Mouse (Mus musculus) CH12.LX (cell line): ENCODE measurements around the gene Nlrc5. TPM values are rescaled to one million over a fixed set of nuclear protein-coding genes. Genes with fewer than 3 reads are reported as not detected.
A peak's percentile ranks its signal among the peaks of the same experiment; 100 is the strongest.

Source experiments
- DNase-seq: peaks from one replicate; pipeline ENCODE4 v3.0.0-alpha.2; 2013; ENCODE audit errors: extremely low read depth
- H3K27ac ChIP-seq: 2 replicates; pipeline ENCODE4 v1.5.1; 2012; ENCODE audit warnings: low read depth, mild to moderate bottlenecking, control low read depth, moderate library complexity; ENCODE audit not compliant: insufficient read depth
- H3K27me3 ChIP-seq: replicated peaks from 2 replicates; pipeline ENCODE3; 2012; ENCODE audit warnings: inconsistent platforms
- H3K36me3 ChIP-seq, 2 experiments: replicated peaks in 1 of 2; 2 replicates each; pipeline versions ENCODE3 to v1.6.1; 2012; ENCODE audit warnings: inconsistent platforms in 1 of 2, low read length in 1 of 2, mild to moderate bottlenecking in 1 of 2, mixed read lengths in 1 of 2, moderate library complexity in 1 of 2; ENCODE audit not compliant: control insufficient read depth in 1 of 2, insufficient read depth in 1 of 2
- H3K4me1 ChIP-seq, 2 experiments: 2 replicates each; pipeline ENCODE4 v1.6.1; 2012; ENCODE audit warnings: inconsistent platforms in 1 of 2, moderate library complexity in 1 of 2; ENCODE audit not compliant: insufficient read depth in 2 of 2, control insufficient read depth in 1 of 2
- H3K4me2 ChIP-seq: 2 replicates; pipeline ENCODE4 v1.6.1; 2012; ENCODE audit warnings: low read depth, mild to moderate bottlenecking, control low read depth; ENCODE audit not compliant: poor library complexity, insufficient read depth, severe bottlenecking
- H3K4me3 ChIP-seq, 3 experiments: fragments of 150-350 bp in 1 of 3; sonication (generic) in 1 of 3; replicated peaks in 1 of 3; 2 replicates each; pipeline versions ENCODE3 to v1.5.1; 2011 to 2012; ENCODE audit warnings: low read depth in 2 of 3, low read length in 2 of 3, mild to moderate bottlenecking in 2 of 3, moderate library complexity in 2 of 3, control low read depth in 1 of 3, improper control_type of control experiment in 1 of 3, inconsistent platforms in 1 of 3, mixed read lengths in 1 of 3; ENCODE audit not compliant: poor library complexity in 1 of 3
- H3K79me2 ChIP-seq: replicated peaks from 2 replicates; pipeline ENCODE4 v1.6.1; 2012; ENCODE audit warnings: mild to moderate bottlenecking, moderate library complexity; ENCODE audit not compliant: control insufficient read depth, poor library complexity, insufficient read depth, severe bottlenecking; ENCODE audit errors: extremely low read depth
- H3K9ac ChIP-seq: 2 replicates; pipeline ENCODE4 v1.6.1; 2012; ENCODE audit warnings: low read depth, mild to moderate bottlenecking, control low read depth, moderate library complexity; ENCODE audit not compliant: insufficient read depth
- H3K9me3 ChIP-seq: replicated peaks from 2 replicates; pipeline ENCODE3; 2012; ENCODE audit warnings: low read length, inconsistent platforms, mixed read lengths
- BHLHE40 ChIP-seq: IDR thresholded peaks from 2 replicates; pipeline ENCODE4 v1.6.1; 2011; ENCODE audit warnings: mild to moderate bottlenecking, low read depth, low read length, improper control_type of control experiment
- CHD1 ChIP-seq: IDR thresholded peaks from 2 replicates; pipeline ENCODE4 v1.6.1; 2012; ENCODE audit warnings: low read depth, low read length, improper control_type of control experiment, inconsistent platforms
- E2F4 ChIP-seq: IDR thresholded peaks from 2 replicates; pipeline ENCODE4 v1.6.1; 2011; ENCODE audit warnings: low read depth, low read length, improper control_type of control experiment; ENCODE audit not compliant: insufficient replicate concordance
- ELF1 ChIP-seq: IDR thresholded peaks from 2 replicates; pipeline ENCODE4 v1.6.1; 2014; ENCODE audit warnings: low read depth, mild to moderate bottlenecking, inconsistent platforms, low read length, improper control_type of control experiment
- EP300 ChIP-seq: IDR thresholded peaks from 2 replicates; pipeline ENCODE4 v1.6.1; 2011; ENCODE audit warnings: low read length, improper control_type of control experiment
- ETS1 ChIP-seq: conservative IDR thresholded peaks from 2 replicates; pipeline ENCODE4 v1.6.1; 2012; ENCODE audit warnings: low read depth, mild to moderate bottlenecking, inconsistent platforms, low read length, improper control_type of control experiment, moderate library complexity
- IRF4 ChIP-seq: IDR thresholded peaks from 2 replicates; pipeline ENCODE4 v1.6.1; 2014; ENCODE audit warnings: low read depth, mild to moderate bottlenecking, inconsistent platforms, low read length, improper control_type of control experiment
- JUN ChIP-seq: IDR thresholded peaks from 2 replicates; pipeline ENCODE4 v1.6.1; 2011; ENCODE audit warnings: low read depth, mild to moderate bottlenecking, low read length, improper control_type of control experiment, moderate library complexity; ENCODE audit not compliant: insufficient read depth
- JUND ChIP-seq: conservative IDR thresholded peaks from 2 replicates; pipeline ENCODE4 v1.6.1; 2011; ENCODE audit warnings: low read depth, low read length, improper control_type of control experiment
- KAT2A ChIP-seq: IDR thresholded peaks from 2 replicates; pipeline ENCODE4 v1.6.1; 2012; ENCODE audit warnings: low read length, improper control_type of control experiment, inconsistent platforms; ENCODE audit not compliant: insufficient replicate concordance
- MAFK ChIP-seq: IDR thresholded peaks from 2 replicates; pipeline ENCODE4 v1.6.1; 2011; ENCODE audit warnings: low read length, improper control_type of control experiment; ENCODE audit not compliant: insufficient replicate concordance
- MAX ChIP-seq: IDR thresholded peaks from 2 replicates; pipeline ENCODE4 v1.6.1; 2011; ENCODE audit warnings: low read length, improper control_type of control experiment
- MXI1 ChIP-seq: IDR thresholded peaks from 2 replicates; pipeline ENCODE4 v1.6.1; 2011; ENCODE audit warnings: mild to moderate bottlenecking, low read depth, low read length, improper control_type of control experiment
- MYC ChIP-seq: IDR thresholded peaks from 2 replicates; pipeline ENCODE4 v1.6.1; 2011; ENCODE audit warnings: low read depth, mild to moderate bottlenecking, improper control_type of control experiment, low read length
- NRF1 ChIP-seq: IDR thresholded peaks from 2 replicates; pipeline ENCODE4 v1.6.1; 2014; ENCODE audit warnings: low read depth, mild to moderate bottlenecking, inconsistent platforms, low read length, improper control_type of control experiment, moderate library complexity
- PAX5 ChIP-seq: IDR thresholded peaks from 2 replicates; pipeline ENCODE4 v1.6.1; 2012; ENCODE audit warnings: low read length, inconsistent platforms, mixed read lengths
- POLR2A ChIP-seq: IDR thresholded peaks from 2 replicates; pipeline ENCODE4 v1.6.1; 2011; ENCODE audit warnings: low read depth, mild to moderate bottlenecking, improper control_type of control experiment, low read length
- POLR2AphosphoS2 ChIP-seq: IDR thresholded peaks from 2 replicates; pipeline ENCODE4 v1.6.1; 2011; ENCODE audit warnings: low read depth, low read length, improper control_type of control experiment
- RAD21 ChIP-seq: IDR thresholded peaks from 2 replicates; pipeline ENCODE4 v1.6.1; 2011; ENCODE audit warnings: low read depth, mild to moderate bottlenecking, low read length, improper control_type of control experiment, moderate library complexity
- SMC3 ChIP-seq: IDR thresholded peaks from 2 replicates; pipeline ENCODE4 v1.6.1; 2011; ENCODE audit warnings: low read depth, low read length, improper control_type of control experiment
- TBP ChIP-seq: conservative IDR thresholded peaks from 2 replicates; pipeline ENCODE4 v1.6.1; 2011; ENCODE audit warnings: low read depth, low read length, improper control_type of control experiment
- TCF12 ChIP-seq: IDR thresholded peaks from 2 replicates; pipeline ENCODE4 v1.6.1; 2014; ENCODE audit warnings: low read depth, mild to moderate bottlenecking, inconsistent platforms, low read length, improper control_type of control experiment
- USF1 ChIP-seq: IDR thresholded peaks from 2 replicates; pipeline ENCODE4 v1.6.1; 2014; ENCODE audit warnings: low read depth, mild to moderate bottlenecking, inconsistent platforms, low read length, improper control_type of control experiment
- USF2 ChIP-seq: conservative IDR thresholded peaks from 2 replicates; pipeline ENCODE4 v1.6.1; 2011; ENCODE audit warnings: low read depth, low read length, improper control_type of control experiment
- ZC3H11A ChIP-seq: IDR thresholded peaks from 2 replicates; pipeline ENCODE4 v1.6.1; 2012; ENCODE audit warnings: low read depth, mild to moderate bottlenecking, inconsistent platforms, low read length, improper control_type of control experiment
- ZKSCAN1 ChIP-seq: IDR thresholded peaks from 2 replicates; pipeline ENCODE4 v1.6.1; 2012; ENCODE audit warnings: low read depth, inconsistent platforms, low read length, improper control_type of control experiment, borderline replicate concordance
- ZNF384 ChIP-seq: IDR thresholded peaks from 2 replicates; pipeline ENCODE4 v1.6.1; 2012; ENCODE audit warnings: low read depth, low read length, improper control_type of control experiment, inconsistent platforms
- dilution Hi-C: fragments of 300-500 bp; cut with MboI; formaldehyde crosslinking; loops from 2 replicates; pipeline ENCODE4 v1.14.3; 2020; ENCODE audit warnings: low sequenced_read_pairs; ENCODE audit not compliant: extremely low pct_unique_long_range_greater_than_20kb, extremely low pct_ligation_motif_present
- in situ Hi-C: fragments of 300-500 bp; cut with MboI; formaldehyde crosslinking; loops from 3 replicates; pipeline ENCODE4 v1.14.3; 2019; ENCODE audit warnings: low sequenced_read_pairs, low pct_ligation_motif_present, low pct_unique_long_range_greater_than_20kb, mixed read lengths
- polyA plus RNA-seq: library from polyadenylated mRNA; unstranded; fragments of >175 nt; gene quantifications from 2 replicates; pipeline ENCODE4 v1.2.1, GENCODE M21; 2012; ENCODE audit warnings: low read depth; ENCODE audit not compliant: insufficient read length
- total RNA-seq, 2 experiments: library from RNA; depleted of rRNA; stranded (reverse); fragments of 300-350 nt in 1 of 2; fragments of >200 nt in 1 of 2; gene quantifications; 2 replicates each; pipeline ENCODE4 v1.2.3; 2012 to 2014

Gene Nlrc5
- total and polyA plus RNA-seq, 3 experiments = 58.6 to 72.5 (median 60.2) TPM

GRCm38 (mm10) chr8:94537456-94537855, 103.3 kb downstream of the Nlrc5 start:
- no peak overlapping the region for H3K27ac ChIP-seq
- no peaks in the 10 kb centered on the region for H3K36me3 ChIP-seq
- H3K4me1 ChIP-seq = peaks cover 16 to 42% of the 10 kb centered on the region in 2 experiments
- in situ Hi-C loops = no loop called here
- H3K79me2 ChIP-seq = no peaks in the 10 kb centered on the region
- peaks cover 17% of the 10 kb centered on the region for H3K27me3 ChIP-seq
- DNase-seq = no peak
- TF ChIP-seq USF2 = no peak
- no peak overlapping the region for H3K9ac ChIP-seq
- H3K4me2 ChIP-seq = no peak overlapping the region
- no peaks in the 10 kb centered on the region for H3K9me3 ChIP-seq
- H3K4me3 ChIP-seq = no peak overlapping the region
- dilution Hi-C loops = no loop called here

- H3K9ac ChIP-seq = no peak overlapping the region
- dilution Hi-C loops = no loop called here
Observed at GRCm38 (mm10) chr8:94540025-94540424, 105.9 kb downstream of the Nlrc5 start.

DNA sequence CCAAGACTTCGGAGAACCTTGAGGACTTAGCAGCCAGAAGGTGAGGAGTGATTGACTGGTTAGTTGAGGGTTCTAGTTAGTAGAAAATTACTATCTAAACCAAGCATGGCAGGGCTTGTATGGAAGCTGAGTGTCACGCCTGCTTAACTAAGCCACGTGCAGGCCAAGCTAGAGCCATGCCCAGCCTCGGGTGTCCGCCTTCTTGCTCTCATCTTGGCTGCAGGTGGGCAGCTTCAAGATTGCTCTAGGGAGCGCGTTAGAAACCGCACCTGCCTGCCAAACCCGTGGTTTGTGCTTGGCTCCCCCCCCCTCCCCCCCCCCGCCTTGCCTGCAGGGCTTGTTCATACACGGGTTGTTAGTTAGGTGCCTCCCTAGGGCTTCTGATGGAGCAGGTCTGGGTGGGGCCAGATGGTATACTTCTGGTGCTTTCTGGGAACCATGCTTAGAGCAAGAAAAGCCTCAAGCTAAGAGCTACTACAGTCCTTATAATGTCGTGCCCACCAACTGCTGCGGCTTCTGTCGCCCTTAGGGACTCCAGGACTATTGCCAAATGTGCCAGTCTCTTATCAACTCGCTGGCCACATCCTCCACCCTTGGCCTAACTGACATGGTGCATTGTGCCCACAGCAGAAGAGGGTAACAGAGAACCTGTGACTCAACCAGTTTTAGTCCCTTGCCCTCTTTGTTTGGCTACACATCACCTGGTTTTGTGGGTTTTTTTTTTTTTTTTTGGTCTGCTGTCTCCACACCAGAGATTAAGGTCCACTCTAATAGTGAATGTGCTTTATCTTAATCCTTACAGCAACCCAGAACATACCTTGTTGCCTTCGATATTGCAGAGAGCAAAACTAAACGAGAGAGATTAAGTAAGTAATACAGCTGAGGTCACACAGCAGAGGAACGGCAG, 107.0 kb downstream of the Nlrc5 start:
- Histone ChIP-seq H3K27me3 (peaks cover 4% of the 10 kb centered on the region), H3K27ac (no peak overlapping the region), H3K4me1 (peaks cover 32 to 44% of the 10 kb centered on the region in 2 experiments), H3K9ac (no peak overlapping the region), H3K9me3 (no peaks in the 10 kb centered on the region), H3K4me2 (no peak overlapping the region), H3K79me2 (no peaks in the 10 kb centered on the region), H3K4me3 (no peak overlapping the region), H3K36me3 (peaks cover 0 to 4% of the 10 kb centered on the region in 2 experiments)
- in situ Hi-C loops (no loop called here), dilution Hi-C loops (no loop called here)
- peak; percentile 54 for DNase-seq
- TF ChIP-seq MYC (peak; percentile 72; the same call in 1 of the 2 replicates), TBP (no peak), MXI1 (peak; percentile 88), PAX5 (no peak), USF2 (no peak), ZNF384 (peak; percentile 67), POLR2AphosphoS2 (no peak), MAX (peak; percentile 83), RAD21 (no peak), MAFK (no peak), ZKSCAN1 (no peak), USF1 (no peak), SMC3 (no peak), POLR2A (no peak), JUND (no peak), E2F4 (no peak), ETS1 (0 out of 2 replicates have a peak, but pooled peaks have one; percentile 32), CHD1 (no peak), TCF12 (peak; percentile 60; the same call in 1 of the 2 replicates)

More at GRCm38 (mm10) chr8:94540025-94540424, 105.9 kb downstream of the Nlrc5 start:
- peaks cover 25 to 44% of the 10 kb centered on the region in 2 experiments for H3K4me1 ChIP-seq
- H3K4me2 ChIP-seq = no peak overlapping the region
- TF ChIP-seq MYC (no peak), USF1 (no peak; the same call in 1 of the 2 replicates), PAX5 (no peak), USF2 (no peak), EP300 (no peak), BHLHE40 (no peak), ELF1 (no peak), CHD1 (no peak), KAT2A (no peak), IRF4 (no peak), NRF1 (no peak), ZNF384 (no peak), ZKSCAN1 (no peak), JUN (no peak), ZC3H11A (no peak)
- TF ChIP-seq, all 38 proteins: peak for 0
- DNase-seq = no peak
- Histone ChIP-seq H3K4me3 (no peak overlapping the region), H3K9me3 (no peaks in the 10 kb centered on the region), H3K79me2 (no peaks in the 10 kb centered on the region), H3K27me3 (peaks cover 4% of the 10 kb centered on the region), H3K27ac (no peak overlapping the region), H3K36me3 (peaks cover 0 to 4% of the 10 kb centered on the region in 2 experiments)
- in situ Hi-C loops = no loop called here
